Mouse (Mus musculus) T-cell, adult 2 months (primary cell): ENCODE measurements around the gene Hist1h2ak.
"Not testable (repeated sequence)": the region's sequence is repeated elsewhere in the genome, so short reads cannot be mapped to it uniquely, and the experiment has no call there.

Experiments
- DNase-seq: peaks from one replicate; pipeline ENCODE4 v3.0.0; 2022; ENCODE audit warnings: low spot score

Hist1h2ak gene

DNA sequence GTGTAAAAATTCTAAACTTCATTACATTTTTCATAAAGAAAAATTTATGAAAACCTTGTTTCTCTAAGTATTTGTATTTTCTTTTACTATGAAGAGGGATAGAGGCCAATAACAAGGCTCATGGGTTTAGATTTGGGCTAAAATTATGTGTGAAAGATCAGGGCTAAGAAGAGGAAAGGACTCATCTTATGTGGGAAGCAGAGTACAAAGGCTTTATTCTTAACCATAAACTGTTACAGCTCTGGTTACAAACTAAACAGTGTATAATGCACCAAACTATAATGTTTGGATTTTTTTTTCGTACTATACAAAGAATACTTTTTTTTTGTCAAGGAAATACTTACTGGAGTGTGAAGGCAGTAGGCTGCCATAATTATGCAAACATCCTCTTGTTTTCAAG lies 2.1 kb upstream of the Hist1h2ak start:
- DNase-seq, result no peak

GRCm38 (mm10) chr13:21754294-21755001 lies 821 bp upstream of the Hist1h2ak start:
- DNase-seq, result not testable (repeated sequence)

- DNase-seq, result no peak
These were observed 540 bp downstream of the Hist1h2ak start for GRCm38 (mm10) chr13:21753051-21753523.

- DNase-seq, result no peak
These were observed 1.3 kb downstream of the Hist1h2ak start for GRCm38 (mm10) chr13:21752356-21752755.

DNA sequence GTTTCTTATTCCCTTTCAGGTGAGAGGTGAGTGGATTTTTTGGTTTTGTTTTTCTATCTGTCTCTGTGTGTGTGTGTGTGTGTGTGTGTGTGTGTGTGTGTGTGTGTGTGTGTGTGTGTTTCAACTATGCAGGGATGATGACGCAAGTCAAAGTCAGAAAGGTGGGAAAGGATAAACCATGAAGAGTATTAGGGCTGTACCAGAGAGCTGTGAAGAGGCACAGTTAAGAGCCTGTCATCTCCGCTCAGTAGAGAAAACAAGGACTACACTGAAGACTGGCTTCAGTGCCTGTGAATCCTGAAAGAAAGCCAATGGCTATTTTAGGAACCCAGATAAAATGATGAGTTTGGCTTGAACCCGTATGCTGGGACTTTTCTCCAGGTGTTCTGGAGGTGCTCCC lies 1.8 kb downstream of the Hist1h2ak start:
- DNase-seq, result no peak

GRCm38 (mm10) chr13:21751417-21751816 lies 2.2 kb downstream of the Hist1h2ak start:
- no peak for DNase-seq

DNA sequence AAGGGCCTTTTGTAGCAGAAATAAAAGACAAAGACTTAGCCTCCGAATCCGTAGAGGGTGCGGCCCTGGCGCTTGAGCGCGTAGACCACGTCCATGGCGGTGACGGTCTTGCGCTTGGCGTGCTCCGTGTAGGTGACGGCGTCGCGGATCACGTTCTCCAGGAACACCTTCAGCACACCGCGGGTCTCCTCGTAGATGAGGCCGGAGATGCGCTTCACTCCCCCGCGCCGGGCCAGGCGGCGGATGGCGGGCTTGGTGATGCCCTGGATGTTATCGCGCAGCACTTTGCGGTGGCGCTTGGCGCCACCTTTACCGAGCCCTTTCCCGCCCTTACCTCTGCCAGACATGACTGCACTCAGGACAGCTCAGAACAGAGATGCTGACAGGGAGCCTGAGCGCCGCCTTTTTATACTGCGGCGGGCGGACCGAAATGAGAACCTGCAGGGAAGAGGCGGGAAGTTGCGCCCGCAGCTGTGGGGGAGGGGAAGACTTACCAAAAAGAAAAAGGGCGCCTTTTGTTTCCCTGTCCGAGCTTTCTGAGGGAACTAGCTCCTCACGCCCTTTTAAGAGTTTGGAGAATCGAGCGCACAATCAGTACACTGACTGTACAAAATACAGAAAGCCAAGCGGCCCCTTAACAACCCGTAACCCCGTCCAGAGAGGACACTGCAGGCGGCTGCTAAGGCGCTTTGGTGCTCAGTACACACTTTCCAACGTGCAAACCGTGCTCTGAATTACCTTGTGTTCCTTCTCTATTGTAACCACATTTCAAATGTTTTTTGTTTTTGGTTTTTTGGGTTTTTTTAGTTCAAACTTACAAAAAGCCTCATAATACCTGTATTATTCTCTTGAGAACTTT lies 3.2 kb downstream of the Hist1h2ak start, which contains the start of gene Hist1h4k:
TSS of gene Hist1h4k (minus strand) at position 347 of the 859 bp plus-strand sequence.
- DNase-seq, result peak; percentile 86

GRCm38 (mm10) chr13:21749387-21750158 lies 4.1 kb downstream of the Hist1h2ak start:
- DNase-seq, result no peak

DNA sequence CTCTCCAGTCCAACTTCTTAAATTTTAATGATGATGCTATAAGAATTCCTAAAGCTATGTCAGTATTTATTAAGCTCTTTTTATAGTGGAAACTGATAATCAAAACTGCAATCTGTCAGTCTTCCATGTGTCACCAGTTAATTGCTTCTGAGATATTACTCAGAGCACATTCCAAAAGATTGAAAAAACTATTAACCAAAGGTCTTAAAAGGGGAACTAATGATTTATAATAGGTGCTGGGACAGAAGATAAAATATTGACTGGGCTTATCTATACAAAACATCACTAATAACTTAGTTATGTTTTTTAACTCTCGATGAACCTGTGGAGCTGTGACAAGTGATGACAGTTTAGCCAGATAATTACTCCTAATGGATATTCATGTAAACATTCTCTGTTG lies 8.6 kb downstream of the Hist1h2ak start:
- no peak for DNase-seq

DNA sequence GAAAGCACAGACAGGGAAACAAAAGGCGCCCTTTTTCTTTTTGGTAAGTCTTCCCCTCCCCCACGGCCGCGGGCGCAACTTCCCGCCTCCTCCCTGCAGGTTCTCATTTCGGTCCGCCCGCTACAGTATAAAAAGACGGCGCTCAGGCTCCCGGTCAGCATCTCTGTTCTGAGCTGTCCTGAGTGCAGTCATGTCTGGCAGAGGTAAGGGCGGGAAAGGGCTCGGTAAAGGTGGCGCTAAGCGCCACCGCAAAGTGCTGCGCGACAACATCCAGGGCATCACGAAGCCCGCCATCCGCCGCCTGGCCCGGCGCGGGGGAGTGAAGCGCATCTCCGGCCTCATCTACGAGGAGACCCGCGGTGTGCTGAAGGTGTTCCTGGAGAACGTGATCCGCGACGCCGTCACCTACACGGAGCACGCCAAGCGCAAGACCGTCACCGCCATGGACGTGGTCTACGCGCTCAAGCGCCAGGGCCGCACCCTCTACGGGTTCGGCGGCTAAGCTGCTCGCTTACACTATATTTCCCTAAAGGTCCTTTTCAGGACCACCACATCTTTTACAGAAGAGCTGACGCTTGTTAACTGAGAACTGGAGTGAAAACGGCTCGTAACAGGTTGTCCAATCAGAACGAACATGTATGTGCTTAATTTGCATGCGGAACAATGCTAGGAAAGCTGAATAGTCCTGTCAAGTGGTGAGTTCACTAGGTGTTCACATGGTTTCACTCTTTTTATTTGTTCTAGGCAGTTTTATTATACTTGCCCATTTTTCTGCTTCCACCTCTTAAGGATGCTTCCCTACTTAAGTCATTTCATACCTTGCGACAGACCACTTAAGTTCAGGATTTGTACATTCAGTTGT lies 18.5 kb downstream of the Hist1h2ak start, which contains the start of gene Hist1h4j:
TSS of gene Hist1h4j (plus strand) at position 159 of the 862 bp plus-strand sequence.
- DNase-seq, result peak; percentile 62

GRCm38 (mm10) chr13:21734010-21734905 lies 19.4 kb downstream of the Hist1h2ak start:
- DNase-seq, result peak; percentile 78

GRCm38 (mm10) chr13:21733466-21733865 lies 20.2 kb downstream of the Hist1h2ak start:
- DNase-seq, result no peak

DNA sequence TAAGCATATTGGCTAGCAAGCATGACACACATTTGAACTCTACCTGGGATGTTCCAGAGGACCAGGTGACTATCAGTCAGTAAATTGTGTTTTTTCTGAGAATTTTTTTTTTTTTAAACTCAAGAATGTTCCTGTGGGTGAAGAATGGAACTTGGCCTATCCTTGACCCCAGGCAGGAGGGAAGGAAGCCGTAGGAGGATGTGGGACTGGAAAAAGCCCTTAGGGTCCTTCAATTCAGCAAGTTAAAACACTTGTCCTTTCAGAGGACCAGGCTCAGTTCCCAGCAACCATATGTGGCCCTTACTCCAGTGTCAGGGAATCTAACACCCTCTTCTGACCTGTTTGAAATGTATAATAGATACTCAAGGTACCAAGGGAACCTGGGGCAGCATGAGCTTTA lies 24.1 kb downstream of the Hist1h2ak start:
- DNase-seq, result no peak

DNA sequence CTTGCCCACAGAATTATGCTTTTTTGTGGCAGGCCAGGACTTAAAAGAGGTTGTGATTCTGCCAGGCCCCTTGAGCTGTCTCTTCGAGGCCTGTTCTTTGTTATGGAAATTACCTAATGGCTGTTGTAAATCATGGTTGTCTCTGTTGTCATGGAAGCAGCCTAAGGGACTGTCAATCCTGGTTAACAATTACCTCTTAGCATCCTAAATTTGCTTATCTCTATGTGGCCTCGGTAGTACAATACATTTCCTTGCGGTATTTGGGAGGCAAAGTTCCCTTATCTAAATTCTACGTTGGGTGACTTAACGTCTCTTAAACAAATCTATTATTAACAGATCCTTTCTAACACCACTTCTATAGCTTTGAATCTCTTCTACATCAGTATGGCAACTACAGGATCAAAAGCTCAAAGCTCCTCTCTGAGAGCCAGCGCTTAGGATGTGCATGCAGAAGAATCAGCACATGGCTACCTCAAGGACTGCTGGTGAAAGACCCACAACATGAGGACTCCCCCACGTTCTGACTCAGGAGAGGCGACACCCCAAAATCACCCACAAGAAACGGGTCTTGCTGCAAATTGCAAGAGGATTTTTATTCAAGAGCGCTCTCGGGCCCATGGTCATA lies 25.6 kb downstream of the Hist1h2ak start:
- no peak for DNase-seq

GRCm38 (mm10) chr13:21722993-21723836 lies 30.4 kb downstream of the Hist1h2ak start:
- DNase-seq, result no peak

- no peak for DNase-seq
These were observed 31.2 kb downstream of the Hist1h2ak start for GRCm38 (mm10) chr13:21722373-21722925.

DNA sequence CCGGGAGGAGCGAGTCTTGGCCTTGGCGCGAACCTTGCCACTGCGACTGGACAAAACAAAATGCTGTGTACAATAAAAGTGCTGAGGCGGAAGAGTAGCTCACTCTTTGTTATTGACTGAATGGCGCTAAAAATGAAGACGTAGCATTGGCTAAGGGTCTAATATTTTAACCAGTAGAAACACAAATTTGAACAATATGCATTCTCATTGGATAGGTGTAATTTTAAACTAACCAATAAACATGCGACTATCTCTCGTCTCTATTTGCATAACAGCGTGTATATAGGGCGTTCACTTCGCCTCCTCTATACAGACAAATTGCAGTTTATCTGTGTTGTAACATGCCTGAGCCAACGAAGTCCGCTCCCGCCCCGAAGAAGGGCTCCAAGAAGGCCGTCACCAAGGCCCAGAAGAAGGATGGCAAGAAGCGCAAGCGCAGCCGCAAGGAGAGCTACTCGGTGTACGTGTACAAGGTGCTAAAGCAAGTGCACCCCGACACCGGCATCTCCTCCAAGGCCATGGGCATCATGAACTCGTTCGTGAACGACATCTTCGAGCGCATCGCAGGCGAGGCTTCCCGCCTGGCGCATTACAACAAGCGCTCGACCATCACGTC lies 31.8 kb downstream of the Hist1h2ak start, which contains the start of gene Hist1h2bm:
TSS of gene Hist1h2bm (plus strand) at position 288 of the 616 bp plus-strand sequence.
- DNase-seq, result peak; percentile 53
